Mouse (Mus musculus) kidney, adult 2 months (tissue): Measurements from ENCODE around the gene Fyb. TPM values are rescaled to one million over a fixed set of nuclear protein-coding genes. Genes with fewer than 3 reads are reported as not detected.

ENCODE experiments used
- DNase-seq: peaks from one replicate; pipeline ENCODE4 v3.0.0; 2021
- H3K27ac ChIP-seq: fragments of 200-500 bp; 2 replicates; pipeline ENCODE4 v1.5.1; 2012; ENCODE audit warnings: low read depth, low read length, control low read depth, inconsistent platforms; ENCODE audit not compliant: insufficient read depth
- H3K27me3 ChIP-seq: fragments of 200-500 bp; replicated peaks from 2 replicates; pipeline ENCODE4 v1.6.1; 2012; ENCODE audit warnings: mild to moderate bottlenecking, moderate library complexity, low read length, inconsistent platforms; ENCODE audit not compliant: control insufficient read depth, insufficient read depth
- H3K36me3 ChIP-seq: fragments of 200-500 bp; 2 replicates; pipeline ENCODE4 v1.6.1; 2012; ENCODE audit warnings: mild to moderate bottlenecking, moderate library complexity, low read length, inconsistent platforms; ENCODE audit not compliant: control insufficient read depth, insufficient read depth
- H3K4me1 ChIP-seq: fragments of 200-500 bp; 2 replicates; pipeline ENCODE4 v1.6.1; 2011; ENCODE audit warnings: low read length; ENCODE audit not compliant: control insufficient read depth, insufficient read depth
- H3K4me3 ChIP-seq: fragments of 200-500 bp; 2 replicates; pipeline ENCODE4 v1.5.1; 2011; ENCODE audit warnings: mild to moderate bottlenecking, low read depth, low read length, control low read depth; ENCODE audit not compliant: insufficient read depth
- CTCF ChIP-seq: fragments of 200-500 bp; conservative IDR thresholded peaks from 2 replicates; pipeline ENCODE4 v1.5.1; 2011; ENCODE audit warnings: low read depth, mild to moderate bottlenecking, control low read depth, low read length, moderate library complexity, mixed read lengths; ENCODE audit not compliant: insufficient read depth, insufficient read length
- POLR2A ChIP-seq: fragments of 200-500 bp; IDR thresholded peaks from one replicate; pipeline ENCODE4 v1.6.1; 2011; ENCODE audit warnings: low read depth, low read length, control low read depth
- WGBS: fragments of 180-500 bp; shearing (Covaris S2); methylation state at CpG from one replicate; pipeline ENCODE4 v1.1.7; 2018; 5-methylcytosine and 5-hydroxymethylcytosine counted together
- polyA plus RNA-seq: library from polyadenylated mRNA; depleted of rRNA; stranded (reverse); fragments of >200 nt; gene quantifications from 2 replicates; pipeline ENCODE4 v1.2.3, GENCODE M21; 2012

The Fyb gene
- polyA plus RNA-seq, 1 experiment = 3.0 TPM

- Histone ChIP-seq H3K27me3 (no peaks in the 10 kb centered on the region), H3K4me1 (no peaks in the 10 kb centered on the region), H3K27ac (no peak overlapping the region), H3K36me3 (no peaks in the 10 kb centered on the region), H3K4me3 (no peak overlapping the region)
- TF ChIP-seq POLR2A = no peak
- no peak for DNase-seq
- 94% methylated on average over 5 of the region's 6 CpGs for WGBS
These were observed 105.9 kb downstream of the Fyb start for GRCm38 (mm10) chr15:6628431-6629077.

GRCm38 (mm10) chr15:6629174-6629573, 106.5 kb downstream of the Fyb start:
- TF ChIP-seq CTCF (no peak), POLR2A (no peak)
- H3K4me3 ChIP-seq = no peak overlapping the region
- H3K27ac ChIP-seq = no peak overlapping the region
- H3K27me3 ChIP-seq = no peaks in the 10 kb centered on the region
- 49% methylated on average over 4 of the region's 4 CpGs for WGBS
- DNase-seq = no peak
- no peaks in the 10 kb centered on the region for H3K36me3 ChIP-seq
- H3K4me1 ChIP-seq = no peaks in the 10 kb centered on the region

- no peak for DNase-seq
- WGBS = 65% methylated on average over 3 of the region's 3 CpGs
- no peaks in the 10 kb centered on the region for H3K36me3 ChIP-seq
- no peak overlapping the region for H3K27ac ChIP-seq
- no peaks in the 10 kb centered on the region for H3K4me1 ChIP-seq
- H3K4me3 ChIP-seq = no peak overlapping the region
- TF ChIP-seq CTCF (no peak), POLR2A (no peak)
- no peaks in the 10 kb centered on the region for H3K27me3 ChIP-seq
These were observed 112.8 kb downstream of the Fyb start for GRCm38 (mm10) chr15:6635405-6635804.

GRCm38 (mm10) chr15:6642223-6642622, 119.6 kb downstream of the Fyb start:
- no peaks in the 10 kb centered on the region for H3K4me1 ChIP-seq
- no peaks in the 10 kb centered on the region for H3K27me3 ChIP-seq
- no peak overlapping the region for H3K4me3 ChIP-seq
- no peak for TF ChIP-seq POLR2A
- no peaks in the 10 kb centered on the region for H3K36me3 ChIP-seq
- no peak overlapping the region for H3K27ac ChIP-seq
- 68% methylated on average over 5 of the region's 5 CpGs for WGBS
- no peak for DNase-seq

GRCm38 (mm10) chr15:6645498-6645897, 122.8 kb downstream of the Fyb start:
- H3K4me3 ChIP-seq = no peak overlapping the region
- no peaks in the 10 kb centered on the region for H3K27me3 ChIP-seq
- H3K27ac ChIP-seq = no peak overlapping the region
- TF ChIP-seq CTCF = no peak
- no peak for TF ChIP-seq POLR2A
- DNase-seq = no peak
- no peaks in the 10 kb centered on the region for H3K4me1 ChIP-seq
- 84% methylated on average over 3 of the region's 3 CpGs for WGBS
- no peaks in the 10 kb centered on the region for H3K36me3 ChIP-seq

GRCm38 (mm10) chr15:6647066-6647465, 124.4 kb downstream of the Fyb start:
- H3K27ac ChIP-seq = no peak overlapping the region
- no peaks in the 10 kb centered on the region for H3K27me3 ChIP-seq
- H3K4me1 ChIP-seq = no peaks in the 10 kb centered on the region
- 83% methylated on average over 1 of the region's 1 CpGs for WGBS
- H3K36me3 ChIP-seq = no peaks in the 10 kb centered on the region
- no peak for TF ChIP-seq CTCF
- TF ChIP-seq POLR2A = no peak
- no peak overlapping the region for H3K4me3 ChIP-seq
- DNase-seq = no peak

GRCm38 (mm10) chr15:6648757-6649403, 126.2 kb downstream of the Fyb start:
- DNase-seq = no peak
- TF ChIP-seq CTCF = no peak
- whole genome bisulfite sequencing = 73% methylated on average over 7 of the region's 7 CpGs

GRCm38 (mm10) chr15:6653046-6653445, 130.4 kb downstream of the Fyb start:
- 67% methylated on average over 4 of the region's 4 CpGs for WGBS
- no peak for DNase-seq
- no peaks in the 10 kb centered on the region for H3K4me1 ChIP-seq
- TF ChIP-seq POLR2A (no peak), CTCF (no peak)
- H3K27ac ChIP-seq = no peak overlapping the region
- H3K36me3 ChIP-seq = no peaks in the 10 kb centered on the region
- H3K27me3 ChIP-seq = no peaks in the 10 kb centered on the region
- H3K4me3 ChIP-seq = no peak overlapping the region

More at GRCm38 (mm10) chr15:6648757-6649403, 126.2 kb downstream of the Fyb start:
- H3K27me3 ChIP-seq = no peaks in the 10 kb centered on the region
- no peak overlapping the region for H3K27ac ChIP-seq
- no peaks in the 10 kb centered on the region for H3K36me3 ChIP-seq
- H3K4me1 ChIP-seq = no peaks in the 10 kb centered on the region
- H3K4me3 ChIP-seq = no peak overlapping the region
